Mouse (Mus musculus) heart, adult 18-20 months (tissue): ENCODE data around the gene Rsph6a. TPM values are rescaled to one million over a fixed set of nuclear protein-coding genes. Genes with fewer than 3 reads are reported as not detected.
"Not testable (repeated sequence)": the region's sequence is repeated elsewhere in the genome, so short reads cannot be mapped to it uniquely, and the experiment has no call there.

Experiments
- DNase-seq, 2 experiments: peaks; one replicate each; pipeline ENCODE4 v3.0.0; 2021 to 2022; ENCODE audit warnings: mixed read lengths in 1 of 2
- total RNA-seq, 2 experiments: library from RNA; stranded (reverse); gene quantifications; 2 replicates each; pipeline ENCODE4 v1.2.3; 2021

Rsph6a gene
- total RNA-seq, 2 experiments from 2014 or later, result not detected

DNA sequence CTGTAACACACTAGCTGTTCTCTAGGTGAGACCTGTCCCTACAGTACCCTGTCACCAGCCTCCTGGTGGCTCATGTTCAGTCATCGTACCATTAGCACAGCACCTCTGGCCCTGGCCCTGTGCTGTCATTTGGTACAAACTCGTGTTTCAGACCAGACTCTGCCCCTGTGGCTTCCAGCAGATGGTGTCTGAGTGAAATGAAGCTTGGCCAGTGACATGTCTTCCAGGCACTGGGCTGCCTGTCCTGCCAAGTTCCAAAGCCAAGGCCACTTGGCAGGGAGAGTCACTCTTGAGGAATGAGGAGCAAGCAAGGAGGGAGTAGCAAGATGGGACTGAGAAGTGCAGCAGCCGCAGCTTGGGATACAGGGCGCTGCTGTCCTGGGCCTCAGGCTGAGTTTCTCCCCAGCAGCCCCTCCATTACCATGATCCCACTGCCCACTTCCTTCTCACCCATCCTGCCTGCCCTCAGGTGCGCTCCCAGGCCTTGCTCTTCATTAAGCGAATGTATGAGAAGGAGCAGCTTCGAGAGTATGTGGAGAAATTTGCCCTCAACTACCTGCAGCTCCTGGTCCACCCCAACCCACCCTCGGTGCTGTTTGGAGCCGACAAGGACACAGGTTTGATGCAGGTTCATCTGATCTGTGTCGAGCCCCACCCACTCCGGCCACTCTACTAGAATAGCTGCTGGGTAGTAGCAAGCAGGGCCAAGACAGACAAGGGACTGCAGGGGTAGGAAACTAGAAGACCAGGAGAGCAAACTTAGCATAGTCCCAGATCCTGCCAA lies 8.0 kb upstream of the Rsph6a start:
- DNase-seq, result peak in 1 of 2 experiments; percentile 36

DNA sequence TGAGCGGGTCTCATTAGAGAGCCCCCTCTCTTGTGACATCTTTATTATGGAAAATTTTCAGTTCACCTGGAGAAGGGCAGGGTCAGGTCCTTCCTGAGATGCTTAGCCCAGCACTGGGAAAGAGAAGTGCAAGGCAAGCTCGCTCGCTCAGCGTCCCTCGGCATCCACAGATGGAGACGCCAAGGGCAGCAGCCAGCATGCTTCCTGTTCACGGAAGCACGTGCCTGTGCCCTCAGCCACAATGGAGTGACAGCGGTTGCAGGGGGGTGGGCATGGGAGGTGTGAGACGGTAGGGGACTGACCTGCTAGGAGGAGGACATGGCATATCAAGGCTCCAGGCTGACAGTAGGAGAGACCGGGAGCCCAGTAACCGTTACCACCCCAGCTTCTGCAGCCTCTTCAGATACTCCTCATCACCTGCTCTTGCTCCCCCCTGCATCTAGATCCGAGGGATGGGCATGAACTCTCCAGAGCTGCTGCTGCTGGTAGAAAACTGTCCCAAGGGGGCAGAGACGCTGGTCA lies 6.4 kb upstream of the Rsph6a start:
- no peak for DNase-seq

DNA sequence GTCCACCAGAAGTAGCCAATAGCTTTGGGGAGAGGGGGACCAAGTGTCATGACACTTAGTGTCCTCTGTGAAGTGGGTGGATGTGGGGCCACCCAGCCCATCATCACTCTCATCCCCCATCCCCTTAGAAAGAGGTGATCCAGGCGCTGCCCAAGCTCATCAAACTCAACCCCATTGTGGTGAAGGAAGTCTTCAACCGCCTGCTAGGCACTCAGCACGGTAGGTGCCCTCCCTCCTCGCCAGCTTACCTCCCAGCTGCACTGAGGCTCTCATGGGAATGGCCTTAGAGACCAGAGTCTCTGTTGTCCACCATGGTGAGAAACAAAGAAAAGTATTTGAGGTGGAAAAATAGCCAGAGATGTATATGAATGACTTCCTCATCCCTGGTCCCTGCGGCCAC lies 5.2 kb upstream of the Rsph6a start:
- DNase-seq, result no peak

DNA sequence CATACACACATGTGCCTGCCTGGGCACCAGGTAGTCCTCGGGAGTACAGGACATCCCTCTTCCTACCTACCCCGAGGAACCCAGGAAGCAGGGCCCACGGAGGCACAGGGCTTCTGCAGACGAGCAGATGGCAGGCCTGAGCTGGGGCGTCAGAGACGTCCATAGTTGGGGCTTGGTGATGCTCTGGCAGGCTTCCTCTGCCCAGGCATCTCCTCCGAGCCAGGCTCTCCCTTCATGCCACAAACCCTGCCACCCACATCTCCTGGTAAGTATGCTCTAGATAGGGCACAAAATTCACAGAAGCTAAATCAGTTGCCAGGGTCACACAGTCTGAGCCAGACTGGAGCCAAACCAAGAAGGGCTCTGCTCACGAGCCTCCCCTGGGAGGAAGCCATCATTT lies 4.3 kb upstream of the Rsph6a start:
- DNase-seq, result peak in 1 of 2 experiments; percentile 22

DNA sequence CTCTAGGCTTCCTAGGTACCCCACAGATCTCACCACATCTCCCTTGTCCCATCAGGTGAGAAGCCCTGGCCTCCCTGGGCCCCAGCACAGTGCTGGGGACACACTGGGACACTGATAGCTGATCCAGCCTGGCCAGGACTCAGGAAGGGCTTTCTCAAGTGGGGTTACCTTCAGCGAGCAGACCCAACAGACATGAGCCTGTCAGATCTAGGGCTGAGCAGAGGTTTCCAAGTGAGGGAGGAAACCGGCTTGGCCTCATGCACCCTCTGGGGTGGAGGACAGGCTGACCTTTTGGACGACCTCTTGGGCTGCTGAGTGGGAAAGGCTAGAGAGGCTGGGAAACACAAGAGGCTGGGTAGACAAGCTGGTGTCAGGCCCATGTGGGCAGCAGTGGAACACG lies 3.3 kb upstream of the Rsph6a start:
- peak; percentile 38 to 43 for DNase-seq

DNA sequence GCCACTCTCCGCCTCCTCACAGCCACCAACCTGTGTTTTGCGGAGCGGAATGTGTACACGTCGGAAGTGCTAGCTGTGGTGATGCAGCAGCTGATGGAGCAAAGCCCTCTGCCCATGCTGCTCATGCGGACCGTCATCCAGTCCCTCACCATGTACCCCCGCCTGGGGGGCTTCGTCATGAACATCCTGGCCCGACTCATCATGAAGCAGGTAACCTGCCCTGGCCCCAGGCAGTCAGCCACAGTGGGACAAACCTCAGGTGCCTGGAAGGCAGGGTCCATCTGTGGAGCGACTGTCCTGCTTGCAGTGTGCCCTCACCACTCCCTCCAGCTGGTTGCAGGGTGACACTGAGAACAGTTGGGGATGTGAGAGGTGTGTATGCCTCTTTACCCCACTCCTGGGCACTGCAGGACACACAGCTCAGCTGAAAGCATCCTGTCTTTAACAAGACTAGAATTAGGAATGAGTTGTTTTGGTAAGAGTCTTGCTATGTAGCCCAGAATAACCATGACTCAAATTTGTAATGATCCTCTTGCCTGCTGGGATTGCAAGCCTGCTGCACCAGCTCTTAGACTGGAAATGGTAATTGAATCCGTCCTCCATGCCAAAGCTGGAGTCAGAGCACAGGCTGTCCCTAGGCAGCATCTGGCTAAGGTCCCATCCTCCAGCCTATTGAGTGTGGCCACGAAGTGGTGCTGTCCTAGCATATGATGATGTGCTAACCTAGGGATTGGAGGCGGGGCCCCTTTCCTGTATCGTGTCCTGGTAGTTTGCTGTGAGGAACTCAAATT lies 1.9 kb upstream of the Rsph6a start:
- DNase-seq, result no peak

DNA sequence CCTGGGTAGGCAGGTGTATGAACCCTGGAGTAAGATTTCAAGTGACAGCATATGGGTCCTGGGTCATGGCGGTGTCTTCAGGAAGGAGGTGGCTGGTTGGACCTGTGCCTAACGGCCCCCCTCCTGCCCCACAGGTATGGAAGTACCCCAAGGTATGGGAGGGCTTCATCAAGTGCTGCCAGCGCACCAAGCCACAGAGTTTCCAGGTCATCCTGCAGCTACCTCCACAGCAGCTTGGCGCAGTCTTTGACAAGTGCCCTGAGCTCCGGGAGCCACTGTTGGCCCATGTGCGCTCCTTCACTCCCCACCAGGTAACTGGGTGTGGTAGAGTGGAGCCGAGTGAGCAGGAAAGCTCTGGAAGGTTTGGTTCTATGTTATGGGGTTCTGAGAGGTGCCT lies 1.4 kb upstream of the Rsph6a start:
- DNase-seq, result no peak

DNA sequence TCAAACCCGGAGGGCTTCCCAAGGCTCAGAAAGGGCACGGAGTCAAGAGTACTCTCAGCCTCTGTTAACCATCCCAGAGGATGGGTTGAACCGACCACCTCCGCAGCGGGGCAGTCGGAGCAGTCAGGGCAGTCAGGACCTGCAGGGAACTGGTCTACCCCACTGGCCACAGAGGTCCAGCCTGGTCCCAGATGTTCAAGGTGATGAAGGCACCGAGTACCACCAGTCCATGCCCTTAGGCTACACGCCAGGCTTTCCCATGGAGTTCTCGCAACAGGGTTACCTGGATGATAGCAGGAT lies 237 bp downstream of the Rsph6a start:
- DNase-seq, result no peak

DNA sequence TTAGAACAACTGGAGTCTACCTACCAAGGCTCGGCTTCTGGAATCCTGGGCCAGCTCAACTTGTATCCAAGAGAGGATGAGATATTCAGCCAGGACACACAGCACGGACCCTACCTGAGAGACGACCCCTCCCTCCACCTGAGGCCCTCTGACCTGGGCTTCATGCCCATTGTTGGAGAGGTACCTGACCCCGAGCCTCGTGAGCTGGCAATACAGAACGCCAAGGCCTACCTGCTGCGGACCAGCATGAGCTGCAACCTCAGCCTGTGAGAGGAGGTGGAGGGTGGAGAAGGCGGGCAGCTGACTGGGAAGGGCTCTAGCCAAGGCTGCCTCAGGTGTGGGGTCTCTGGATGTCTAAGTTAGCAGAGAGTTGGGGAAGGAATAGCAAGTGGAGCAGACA lies 618 bp downstream of the Rsph6a start:
- DNase-seq, result no peak

DNA sequence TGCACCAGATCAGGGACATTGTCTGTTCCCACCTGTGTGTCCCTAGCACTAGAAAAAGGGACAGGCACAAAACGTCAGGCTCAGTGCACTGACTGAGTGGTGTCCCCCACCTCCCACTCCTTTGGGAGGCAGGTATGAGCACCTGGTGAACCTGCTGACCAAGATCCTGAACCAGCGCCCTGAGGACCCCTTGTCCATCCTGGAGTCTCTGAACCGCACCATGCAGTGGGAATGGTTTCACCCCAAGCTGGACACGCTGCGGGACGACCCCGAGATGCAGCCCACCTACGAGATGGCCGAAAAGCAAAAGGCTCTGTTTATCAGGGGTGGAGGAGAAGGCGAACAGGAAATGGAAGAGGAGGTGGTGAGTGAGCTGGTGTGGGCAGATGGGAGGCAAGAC lies 2.9 kb downstream of the Rsph6a start:
- DNase-seq, result no peak

DNA sequence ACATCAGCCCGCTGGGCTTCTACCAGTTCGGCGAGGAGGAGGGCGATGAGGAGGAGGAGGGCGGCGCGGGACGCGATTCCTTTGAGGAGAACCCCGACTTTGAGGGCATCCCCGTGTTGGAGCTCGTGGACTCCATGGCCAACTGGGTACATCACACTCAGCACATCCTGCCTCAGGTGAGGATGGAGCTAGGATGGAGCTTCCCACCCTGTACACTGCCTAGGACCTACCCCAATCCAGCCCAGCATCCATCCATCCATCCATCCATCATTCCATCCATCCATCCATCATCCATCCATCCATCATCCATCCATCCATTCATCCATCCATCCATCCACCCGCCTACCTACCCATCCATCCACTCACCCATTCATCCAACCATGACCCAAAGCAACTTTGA lies 11.4 kb downstream of the Rsph6a start:
- no peak for DNase-seq

DNA sequence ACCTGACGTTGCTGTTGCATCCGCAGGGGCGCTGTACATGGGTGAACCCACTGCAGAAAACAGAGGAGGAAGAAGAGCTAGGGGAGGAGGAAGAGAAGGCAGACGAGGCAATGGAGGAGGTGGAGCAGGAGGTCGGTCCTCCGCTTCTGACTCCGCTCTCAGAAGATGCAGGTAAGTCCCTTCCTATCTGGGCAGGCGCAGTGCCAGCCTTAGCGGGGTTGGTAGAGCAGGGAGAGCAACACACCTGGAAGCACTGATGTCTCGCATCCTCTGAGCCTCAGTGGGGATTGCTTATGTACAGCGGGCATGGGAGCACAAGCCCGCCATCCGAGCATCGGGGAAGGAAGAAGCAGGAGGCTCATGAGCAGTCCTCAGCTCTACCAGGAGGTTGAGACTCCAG lies 12.6 kb downstream of the Rsph6a start:
- no peak for DNase-seq

DNA sequence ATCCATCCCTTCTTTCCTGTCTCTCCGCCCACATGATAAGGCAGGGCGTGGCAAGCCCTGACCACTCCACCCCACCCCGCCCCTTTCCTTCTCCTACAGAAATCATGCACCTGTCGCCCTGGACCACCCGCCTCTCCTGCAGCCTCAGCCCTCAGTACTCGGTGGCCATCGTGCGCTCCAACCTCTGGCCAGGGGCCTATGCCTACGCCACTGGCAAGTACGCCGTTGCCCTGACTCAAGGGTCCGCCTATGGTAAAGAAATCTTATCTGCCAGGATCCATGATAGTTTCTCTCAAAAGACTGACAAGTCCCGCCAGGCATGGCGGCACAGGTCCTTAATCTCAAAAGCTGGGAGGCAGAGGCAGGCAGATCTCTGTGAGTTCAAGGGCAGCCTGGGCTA lies 13.4 kb downstream of the Rsph6a start:
- DNase-seq, result no peak

DNA sequence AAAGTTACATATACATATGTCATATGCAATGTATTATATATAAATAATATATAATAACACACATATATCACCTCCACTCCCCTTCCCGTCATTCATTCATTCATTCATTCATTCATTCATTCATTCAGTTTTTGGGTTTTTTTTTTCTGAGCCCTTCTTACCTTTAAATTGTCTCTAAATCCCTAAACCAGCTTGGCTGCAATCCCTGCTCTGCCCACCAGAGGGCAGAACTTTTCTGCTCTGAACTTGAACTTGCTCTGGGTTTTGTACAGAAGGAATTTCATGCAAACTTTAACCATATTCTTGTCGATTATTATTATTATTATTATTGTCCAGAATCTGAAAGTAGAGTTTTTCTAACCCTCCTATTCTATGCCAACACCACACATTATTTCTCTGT lies 14.2 kb downstream of the Rsph6a start:
- peak; percentile 60 to 91 for DNase-seq

DNA sequence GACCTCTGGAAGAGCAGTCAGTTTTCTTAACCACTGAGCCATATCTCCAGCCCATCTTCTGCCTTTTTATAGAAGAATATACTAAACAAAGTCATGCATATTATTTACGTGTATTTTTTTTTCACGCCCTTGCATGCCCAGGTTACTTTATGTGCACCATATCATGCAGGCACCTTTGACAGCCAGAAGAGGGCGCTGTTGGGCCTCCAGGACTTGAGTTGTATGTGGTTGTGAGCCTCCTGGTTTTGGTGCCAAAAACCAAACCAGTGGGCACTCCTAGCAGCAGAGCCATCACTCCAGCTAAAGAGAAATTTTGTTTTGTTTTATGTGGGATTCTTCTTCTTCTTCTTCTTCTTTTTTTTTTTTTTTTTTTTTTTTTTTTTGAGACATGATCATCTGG lies 15.0 kb downstream of the Rsph6a start:
- DNase-seq, result no peak

DNA sequence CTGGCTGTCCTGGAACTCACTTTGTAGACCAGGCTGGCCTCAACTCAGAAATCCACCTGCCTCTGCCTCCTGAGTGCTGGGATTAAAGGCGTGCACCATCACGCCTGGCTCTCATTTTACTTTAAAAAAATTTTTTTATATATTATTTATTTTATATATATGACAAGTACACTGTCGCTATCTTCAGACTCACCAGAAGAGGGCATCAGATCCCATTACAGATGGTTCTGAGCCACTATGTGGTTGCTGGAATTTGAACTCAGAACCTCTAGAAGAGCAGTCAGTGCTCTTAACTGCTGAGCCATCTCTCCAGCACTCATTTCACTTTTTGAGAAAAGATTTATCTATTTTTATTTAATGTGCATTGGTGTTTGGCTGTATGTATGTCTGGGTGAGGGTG lies 16.5 kb downstream of the Rsph6a start:
- not testable (repeated sequence) for DNase-seq

DNA sequence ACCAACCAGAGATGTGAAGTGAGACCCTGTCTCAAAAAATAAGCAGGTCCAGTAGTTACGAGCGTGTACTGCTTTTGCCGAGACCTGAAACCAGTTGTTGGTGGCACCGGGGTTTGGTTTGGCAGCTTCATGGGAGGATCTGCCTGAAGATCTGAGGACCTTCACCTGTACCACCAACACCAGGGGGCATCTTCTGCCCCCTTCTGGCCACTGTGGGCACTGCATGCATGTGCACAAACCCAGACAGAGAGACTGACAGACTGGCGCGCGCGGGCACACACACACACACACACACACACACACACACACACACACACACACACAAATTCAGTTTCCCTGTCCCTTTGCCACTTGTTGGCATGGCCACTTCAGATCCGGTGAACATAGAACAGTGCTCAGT lies 19.0 kb downstream of the Rsph6a start:
- DNase-seq, result peak in 1 of 2 experiments; percentile 54

DNA sequence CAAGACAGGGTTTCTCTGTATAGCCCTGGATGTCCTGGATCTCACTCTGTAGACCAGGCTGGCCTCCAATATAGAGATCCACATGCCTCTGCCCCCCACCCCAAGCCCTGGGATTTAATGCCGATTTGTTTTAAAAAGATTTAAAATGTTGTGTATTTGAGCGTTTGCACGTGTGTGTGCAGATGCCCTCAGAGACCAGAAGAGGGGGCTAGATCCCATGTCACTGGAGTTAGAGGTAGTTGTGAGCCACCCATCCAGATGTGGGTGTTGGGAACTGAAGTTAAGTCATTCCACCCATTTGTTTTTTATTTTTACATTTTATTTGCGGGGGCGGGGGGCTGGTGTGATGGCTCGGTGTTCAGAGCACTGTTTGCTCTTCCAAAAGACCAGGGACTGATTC lies 20.0 kb downstream of the Rsph6a start:
- no peak for DNase-seq

DNA sequence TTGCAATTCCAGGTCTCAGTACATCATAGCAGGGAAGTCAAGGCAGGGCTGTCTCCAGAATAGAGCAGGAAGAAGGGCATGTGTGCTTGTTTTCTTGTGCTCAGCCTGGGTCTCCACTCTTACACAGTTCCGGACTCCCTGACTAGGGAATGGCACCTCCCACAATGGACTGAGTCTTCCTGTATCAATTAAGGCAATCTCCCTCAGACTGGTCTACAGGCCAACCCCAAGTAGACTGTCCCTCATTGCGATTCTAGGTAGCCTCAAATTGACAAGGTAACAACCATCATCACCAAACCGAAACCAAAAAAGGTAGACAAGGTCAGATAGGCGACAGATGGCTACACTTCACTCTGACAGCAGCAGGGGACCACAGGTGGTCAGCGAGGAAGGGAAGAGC lies 20.7 kb downstream of the Rsph6a start:
- DNase-seq, result no peak

DNA sequence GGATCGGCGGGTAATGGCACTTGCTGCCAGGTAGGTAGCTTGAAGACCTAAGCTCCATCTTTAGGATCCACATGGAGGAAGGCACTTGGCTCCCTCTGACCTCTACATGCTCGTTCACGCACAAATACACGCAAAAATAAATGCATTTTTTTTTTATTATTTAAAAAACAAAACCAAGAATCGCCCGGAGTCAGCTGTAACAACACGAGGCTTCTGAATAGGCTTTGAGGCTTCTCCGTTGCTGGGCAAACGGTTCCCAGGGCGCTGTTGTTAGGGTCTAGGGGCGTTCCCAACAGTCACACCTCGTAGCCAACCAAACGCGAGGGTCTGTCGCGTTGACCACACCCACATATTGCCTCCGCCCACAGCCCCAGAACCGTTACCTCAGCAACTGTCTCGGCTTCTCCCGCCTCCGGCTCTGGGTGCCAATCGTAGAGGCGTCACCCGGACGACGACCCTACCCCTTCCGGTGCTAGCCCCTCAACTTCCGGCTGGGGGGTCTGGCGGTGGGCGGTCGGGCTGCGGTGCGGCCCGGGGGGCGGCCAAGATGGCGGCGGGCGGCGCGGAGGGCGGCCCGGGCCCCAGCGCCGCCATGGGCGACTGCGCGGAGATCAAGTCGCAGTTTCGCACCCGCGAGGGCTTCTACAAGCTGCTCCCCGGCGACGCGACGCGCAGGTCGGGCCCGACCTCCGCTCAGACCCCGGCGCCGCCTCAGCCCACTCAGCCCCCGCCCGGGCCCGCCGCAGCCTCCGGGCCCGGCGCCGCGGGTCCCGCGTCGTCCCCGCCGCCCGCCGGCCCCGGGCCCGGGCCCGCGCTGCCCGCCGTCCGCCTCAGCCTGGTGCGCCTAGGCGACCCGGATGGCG lies 21.5 kb downstream of the Rsph6a start, which contains the start of gene Dmwd:
Gene Dmwd, plus strand, starts transcription at position 505 of the 863 bp plus-strand sequence.
- DNase-seq, result peak; percentile 95 to 97

DNA sequence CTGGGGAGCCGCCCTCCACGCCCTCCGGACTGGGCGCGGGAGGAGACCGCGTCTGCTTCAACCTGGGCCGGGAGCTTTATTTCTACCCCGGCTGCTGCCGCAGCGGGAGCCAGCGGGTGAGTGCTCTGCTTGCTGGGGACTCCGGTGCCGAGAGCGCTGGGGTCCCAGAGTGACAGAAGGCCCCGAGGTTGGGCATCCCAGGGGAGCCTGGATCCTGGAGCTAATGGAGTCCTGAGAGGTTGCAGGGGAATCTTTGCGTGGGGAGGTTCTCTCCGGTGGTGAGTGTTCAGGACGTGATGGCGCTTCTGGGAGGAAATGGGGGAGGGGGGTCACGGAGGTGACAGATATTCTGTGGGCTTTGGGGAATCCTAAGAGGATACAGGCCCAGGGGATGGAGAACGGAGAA lies 22.1 kb downstream of the Rsph6a start:
- peak in 1 of 2 experiments; percentile 50 for DNase-seq

DNA sequence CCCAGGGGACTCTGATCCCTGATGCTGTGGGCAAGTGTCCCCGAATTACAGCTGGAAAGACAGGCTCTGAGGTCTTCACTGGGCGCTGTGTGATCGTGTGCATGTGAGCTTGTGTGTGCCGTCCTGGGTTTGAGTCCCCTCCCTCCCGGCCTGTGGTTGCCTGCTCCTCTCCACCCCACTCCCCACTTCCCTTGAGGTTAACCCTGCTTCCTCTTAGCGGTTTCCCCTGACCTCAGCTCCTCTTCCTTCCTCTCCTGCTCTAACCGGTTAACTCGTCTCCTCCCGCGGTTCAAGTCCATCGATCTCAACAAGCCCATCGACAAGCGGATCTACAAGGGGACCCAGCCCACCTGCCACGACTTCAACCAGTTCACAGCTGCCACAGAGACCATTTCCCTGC lies 23.3 kb downstream of the Rsph6a start:
- DNase-seq, result peak; percentile 55 to 80

DNA sequence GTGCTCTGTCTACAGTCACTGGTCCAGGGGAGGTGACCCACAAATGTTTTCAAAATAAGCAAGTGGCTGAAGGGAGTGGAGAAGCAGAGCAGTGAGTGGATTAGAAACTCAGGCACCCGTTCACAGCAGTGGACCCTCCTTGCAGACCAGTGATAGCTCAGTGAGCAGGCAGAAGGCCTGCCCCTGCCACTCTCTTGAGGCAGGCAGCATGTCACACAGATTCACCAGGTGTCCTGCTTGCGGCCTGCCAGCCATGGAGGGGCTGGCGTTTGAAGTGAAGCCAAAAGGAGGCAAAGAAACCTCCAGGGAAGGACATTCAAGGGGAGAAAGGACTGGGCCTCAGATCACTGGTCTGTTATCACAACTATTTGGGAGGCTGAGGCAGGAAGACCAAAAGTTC lies 24.2 kb downstream of the Rsph6a start:
- DNase-seq, result no peak
